Mouse (Mus musculus) neural tube, embryonic 15.5 days (tissue): ENCODE measurements at regions not wholly inside any gene's neighbourhood (a gene's known extent, or its start where the extent isn't known, plus 50 kb on each side); places are given as distances from the start of the nearest gene placed in this dataset.

ENCODE experiments used
- ATAC-seq: fragments of 200-750 bp; cut with Nextera tagmentation; 2 replicates; pipeline ENCODE4 v1.8.0; 2017; ENCODE audit warnings: mild to moderate bottlenecking, moderate TSS enrichment, moderate library complexity; ENCODE audit not compliant: low FRiP score
- H3K27ac ChIP-seq: fragments of 300-500 bp; sonication (generic); replicated peaks from 2 replicates; pipeline ENCODE4 v1.5.1; 2015; ENCODE audit warnings: mild to moderate bottlenecking, inconsistent platforms
- H3K27me3 ChIP-seq: fragments of 300-500 bp; sonication (generic); replicated peaks from 2 replicates; pipeline ENCODE4 v1.6.1; 2015; ENCODE audit warnings: inconsistent platforms
- H3K36me3 ChIP-seq: fragments of 300-500 bp; sonication (generic); 2 replicates; pipeline ENCODE4 v1.6.1; 2015; ENCODE audit warnings: inconsistent platforms
- H3K4me1 ChIP-seq: fragments of 300-500 bp; sonication (generic); 2 replicates; pipeline ENCODE4 v1.6.1; 2015; ENCODE audit warnings: inconsistent platforms
- H3K4me2 ChIP-seq: fragments of 300-500 bp; sonication (generic); 2 replicates; pipeline ENCODE4 v1.6.1; 2015; ENCODE audit warnings: inconsistent platforms, mild to moderate bottlenecking, moderate library complexity
- H3K4me3 ChIP-seq: fragments of 300-500 bp; sonication (generic); replicated peaks from 2 replicates; pipeline ENCODE4 v1.5.1; 2015; ENCODE audit warnings: mild to moderate bottlenecking, inconsistent platforms
- H3K9ac ChIP-seq: fragments of 300-500 bp; sonication (generic); replicated peaks from 2 replicates; pipeline ENCODE4 v1.6.1; 2015; ENCODE audit warnings: mild to moderate bottlenecking, inconsistent platforms
- H3K9me3 ChIP-seq: fragments of 300-500 bp; sonication (generic); replicated peaks from 2 replicates; pipeline ENCODE4 v1.6.1; 2016; ENCODE audit warnings: inconsistent platforms
- WGBS: fragments of 180-500 bp; shearing (Covaris S2); methylation state at CpG from one replicate; pipeline ENCODE4 v1.1.7; 2015; ENCODE audit warnings: mixed read lengths; 5-methylcytosine and 5-hydroxymethylcytosine counted together

- H3K4me3 ChIP-seq: no peak overlapping the region
- H3K4me2 ChIP-seq: no peak overlapping the region
- no peak overlapping the region for H3K27ac ChIP-seq
- no peak for ATAC-seq
- H3K9me3 ChIP-seq: no peaks in the 10 kb centered on the region
- 42% methylated on average over 7 of the region's 7 CpGs for WGBS
- no peaks in the 10 kb centered on the region for H3K27me3 ChIP-seq
- H3K4me1 ChIP-seq: no peaks in the 10 kb centered on the region
- no peak overlapping the region for H3K9ac ChIP-seq
- no peaks in the 10 kb centered on the region for H3K36me3 ChIP-seq
Measured at GRCm38 (mm10) chr7:54734039-54734438, 101.3 kb upstream of the Luzp2 start.

GRCm38 (mm10) chr7:54734861-54735260 lies 100.4 kb upstream of the Luzp2 start:
- 79% methylated on average over 2 of the region's 2 CpGs for WGBS

GRCm38 (mm10) chr7:54767341-54767740 lies 68.0 kb upstream of the Luzp2 start:
- Histone ChIP-seq H3K9me3 (no peaks in the 10 kb centered on the region), H3K9ac (no peak overlapping the region), H3K27ac (no peak overlapping the region), H3K4me1 (no peaks in the 10 kb centered on the region), H3K4me2 (no peak overlapping the region), H3K4me3 (no peak overlapping the region), H3K36me3 (no peaks in the 10 kb centered on the region), H3K27me3 (no peaks in the 10 kb centered on the region)
- 100% methylated on average over 1 of the region's 1 CpGs for WGBS
- no peak for ATAC-seq

More at GRCm38 (mm10) chr7:54734861-54735260, 100.4 kb upstream of the Luzp2 start:
- Histone ChIP-seq H3K9me3 (no peaks in the 10 kb centered on the region), H3K4me1 (no peaks in the 10 kb centered on the region), H3K27ac (no peak overlapping the region), H3K36me3 (no peaks in the 10 kb centered on the region), H3K9ac (no peak overlapping the region), H3K4me2 (no peak overlapping the region), H3K4me3 (no peak overlapping the region), H3K27me3 (no peaks in the 10 kb centered on the region)
- no peak for ATAC-seq

GRCm38 (mm10) chr7:54768683-54769082 lies 66.6 kb upstream of the Luzp2 start:
- H3K4me1 ChIP-seq: no peaks in the 10 kb centered on the region
- H3K4me2 ChIP-seq: no peak overlapping the region
- no peak overlapping the region for H3K27ac ChIP-seq
- H3K27me3 ChIP-seq: no peaks in the 10 kb centered on the region
- H3K4me3 ChIP-seq: no peak overlapping the region
- ATAC-seq: no peak
- WGBS: 29% methylated on average over 3 of the region's 3 CpGs
- H3K36me3 ChIP-seq: no peaks in the 10 kb centered on the region
- no peak overlapping the region for H3K9ac ChIP-seq
- H3K9me3 ChIP-seq: no peaks in the 10 kb centered on the region

GRCm38 (mm10) chr7:54781939-54782520 lies 53.3 kb upstream of the Luzp2 start:
- no peak overlapping the region for H3K27ac ChIP-seq
- H3K36me3 ChIP-seq: no peaks in the 10 kb centered on the region
- no peak overlapping the region for H3K9ac ChIP-seq
- no peaks in the 10 kb centered on the region for H3K27me3 ChIP-seq
- H3K4me3 ChIP-seq: no peak overlapping the region
- WGBS: 46% methylated on average over 3 of the region's 3 CpGs
- H3K4me1 ChIP-seq: no peaks in the 10 kb centered on the region
- no peak overlapping the region for H3K4me2 ChIP-seq
- H3K9me3 ChIP-seq: no peaks in the 10 kb centered on the region
- ATAC-seq: peak; percentile 80; the same call in 1 of the 2 replicates

- H3K4me3 ChIP-seq: no peak overlapping the region
- no peak overlapping the region for H3K9ac ChIP-seq
- no peaks in the 10 kb centered on the region for H3K4me1 ChIP-seq
- no peak; the same call in 1 of the 2 replicates for ATAC-seq
- H3K27ac ChIP-seq: no peak overlapping the region
- 42% methylated on average over 3 of the region's 3 CpGs for WGBS
- no peaks in the 10 kb centered on the region for H3K27me3 ChIP-seq
- H3K9me3 ChIP-seq: no peaks in the 10 kb centered on the region
- no peaks in the 10 kb centered on the region for H3K36me3 ChIP-seq
- no peak overlapping the region for H3K4me2 ChIP-seq
Measured at GRCm38 (mm10) chr7:54782604-54783003, 52.7 kb upstream of the Luzp2 start.

GRCm38 (mm10) chr7:54783550-54784529 lies 51.5 kb upstream of the Luzp2 start:
- H3K4me2 ChIP-seq: no peak overlapping the region
- no peak for ATAC-seq
- no peaks in the 10 kb centered on the region for H3K36me3 ChIP-seq

More at GRCm38 (mm10) chr7:54783550-54784529, 51.5 kb upstream of the Luzp2 start:
- Histone ChIP-seq H3K27me3 (no peaks in the 10 kb centered on the region), H3K4me1 (no peaks in the 10 kb centered on the region), H3K4me3 (no peak overlapping the region), H3K9me3 (no peaks in the 10 kb centered on the region), H3K9ac (no peak overlapping the region), H3K27ac (no peak overlapping the region)
- WGBS: 90% methylated on average over 10 of the region's 10 CpGs
